Mouse (Mus musculus) midbrain, embryonic 14.5 days (tissue): ENCODE measurements at regions not wholly inside any gene's neighbourhood (a gene's known extent, or its start where the extent isn't known, plus 50 kb on each side); places are given as distances from the start of the nearest gene placed in this dataset.
A peak's percentile ranks its signal among the peaks of the same experiment; 100 is the strongest.

Source experiments
- ATAC-seq: fragments of 200-750 bp; cut with Nextera tagmentation; 2 replicates; pipeline ENCODE4 v1.8.0; 2017; ENCODE audit warnings: moderate number of reproducible peaks, moderate library complexity; ENCODE audit not compliant: low FRiP score, low TSS enrichment
- DNase-seq: peaks from one replicate; pipeline ENCODE4 v3.0.0-alpha.2; 2015
- H3K27ac ChIP-seq: fragments of 300-500 bp; sonication (generic); replicated peaks from 2 replicates; pipeline ENCODE4 v1.5.1; 2014; ENCODE audit warnings: mild to moderate bottlenecking, low read depth, low read length, moderate library complexity
- H3K27me3 ChIP-seq: fragments of 300-500 bp; sonication (generic); 2 replicates; pipeline ENCODE4 v1.6.1; 2014; ENCODE audit warnings: low read length, control low read depth, mixed read lengths; ENCODE audit not compliant: control insufficient read depth, insufficient read depth
- H3K36me3 ChIP-seq: fragments of 300-500 bp; sonication (generic); 2 replicates; pipeline ENCODE4 v1.6.1; 2014; ENCODE audit warnings: low read length, control low read depth; ENCODE audit not compliant: control insufficient read depth, insufficient read depth
- H3K4me1 ChIP-seq: fragments of 300-500 bp; sonication (generic); 2 replicates; pipeline ENCODE4 v1.6.1; 2014; ENCODE audit warnings: mild to moderate bottlenecking, antibody characterized with exemption, low read length, control low read depth; ENCODE audit not compliant: control insufficient read depth, insufficient read depth
- H3K4me2 ChIP-seq: fragments of 300-500 bp; sonication (generic); 2 replicates; pipeline ENCODE4 v1.6.1; 2014; ENCODE audit warnings: mild to moderate bottlenecking, low read length, moderate library complexity
- H3K4me3 ChIP-seq: fragments of 300-500 bp; sonication (generic); replicated peaks from 2 replicates; pipeline ENCODE4 v1.5.1; 2014; ENCODE audit warnings: low read depth, low read length
- H3K9ac ChIP-seq: fragments of 300-500 bp; sonication (generic); replicated peaks from 2 replicates; pipeline ENCODE4 v1.6.1; 2014; ENCODE audit warnings: mild to moderate bottlenecking, low read length, moderate library complexity
- H3K9me3 ChIP-seq: fragments of 300-500 bp; sonication (generic); 2 replicates; pipeline ENCODE4 v1.6.1; 2016; ENCODE audit warnings: low read length, control low read depth, mixed read lengths; ENCODE audit not compliant: control insufficient read depth
- WGBS: fragments of 180-500 bp; shearing (Covaris S2); extraction: QIAGEN DNeasy Blood & Tissue Kit; methylation state at CpG from one replicate; pipeline ENCODE4 v1.1.7; 2014; 5-methylcytosine and 5-hydroxymethylcytosine counted together

DNA sequence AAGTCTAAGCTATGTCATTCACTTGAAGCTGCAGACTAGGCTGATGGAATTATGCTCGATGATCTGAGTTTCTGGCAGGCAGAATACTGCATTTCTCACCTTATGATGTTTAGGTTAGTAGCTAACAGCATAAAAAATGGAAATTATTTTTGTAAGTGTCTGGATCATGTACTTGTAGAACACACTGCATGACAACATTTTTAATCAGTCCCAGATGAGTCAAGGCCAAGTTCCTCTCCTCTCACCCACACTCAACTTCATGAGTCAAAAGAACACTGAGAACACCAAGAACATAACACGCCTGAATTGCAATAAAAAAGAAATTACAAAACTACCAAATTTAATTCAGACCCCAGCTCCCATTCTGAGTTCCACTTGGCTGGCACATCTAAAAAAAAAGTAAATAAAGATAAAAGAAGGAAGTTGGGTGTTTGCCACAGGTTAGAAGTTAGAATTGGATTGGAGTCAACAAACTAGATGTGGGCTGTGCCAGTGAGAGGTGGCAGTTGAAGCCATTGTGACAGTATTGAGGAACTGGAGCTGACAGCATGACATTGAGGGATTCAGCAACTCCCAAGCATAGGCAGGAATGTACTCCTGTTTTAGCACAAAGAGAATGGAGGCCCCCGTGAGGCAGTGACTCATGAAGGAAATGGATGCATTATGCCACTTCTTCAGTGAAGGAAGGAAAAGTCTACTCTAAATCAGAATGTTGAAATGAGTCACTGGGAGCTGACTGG is 222.8 kb upstream of the 4931408C20Rik start:
- no peak for DNase-seq
- no peak for ATAC-seq
- 70% methylated on average over 3 of the region's 3 CpGs for WGBS

GRCm38 (mm10) chr1:26902306-26902705 is 215.0 kb upstream of the 4931408C20Rik start:
- ATAC-seq (no peak), DNase-seq (no peak)
- 91% methylated on average over 1 of the region's 1 CpGs for WGBS
- H3K9me3 ChIP-seq, result no peaks in the 10 kb centered on the region
- H3K27ac ChIP-seq, result no peak overlapping the region
- no peaks in the 10 kb centered on the region for H3K4me1 ChIP-seq
- H3K9ac ChIP-seq, result no peak overlapping the region
- H3K27me3 ChIP-seq, result no peaks in the 10 kb centered on the region
- no peaks in the 10 kb centered on the region for H3K36me3 ChIP-seq
- no peak overlapping the region for H3K4me2 ChIP-seq
- no peak overlapping the region for H3K4me3 ChIP-seq

More for the DNA sequence above, 222.8 kb upstream of the 4931408C20Rik start:
- Histone ChIP-seq H3K4me3 (no peak overlapping the region), H3K4me2 (no peak overlapping the region), H3K36me3 (no peaks in the 10 kb centered on the region), H3K27me3 (no peaks in the 10 kb centered on the region), H3K4me1 (no peaks in the 10 kb centered on the region), H3K9ac (no peak overlapping the region), H3K27ac (no peak overlapping the region), H3K9me3 (no peaks in the 10 kb centered on the region)

DNA sequence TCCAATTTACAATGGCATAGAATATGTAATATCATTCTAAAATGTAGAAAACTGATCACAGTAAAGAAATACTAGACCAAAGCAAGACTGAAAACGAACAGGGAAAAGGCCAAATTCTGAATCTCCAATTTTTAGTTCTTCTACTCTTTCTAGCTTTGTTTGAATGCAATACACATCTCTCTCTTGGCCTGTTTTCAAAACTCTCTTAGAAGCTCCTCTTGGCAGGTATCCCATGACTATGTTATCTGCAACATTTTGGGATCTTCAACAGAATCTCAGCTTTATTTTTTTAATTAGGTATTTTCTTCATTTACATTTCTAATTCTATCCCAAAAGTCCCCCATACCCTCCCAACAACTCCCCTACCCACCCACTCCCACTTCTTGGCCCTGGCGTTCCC is 170.2 kb upstream of the 4931408C20Rik start:
- DNase-seq (no peak), ATAC-seq (no peak)
- no peak overlapping the region for H3K4me3 ChIP-seq
- no peaks in the 10 kb centered on the region for H3K4me1 ChIP-seq
- no peak overlapping the region for H3K4me2 ChIP-seq
- no peak overlapping the region for H3K27ac ChIP-seq
- WGBS, result 82% methylated on average over 2 of the region's 2 CpGs
- H3K36me3 ChIP-seq, result no peaks in the 10 kb centered on the region
- no peaks in the 10 kb centered on the region for H3K27me3 ChIP-seq
- no peaks in the 10 kb centered on the region for H3K9me3 ChIP-seq
- no peak overlapping the region for H3K9ac ChIP-seq

DNA sequence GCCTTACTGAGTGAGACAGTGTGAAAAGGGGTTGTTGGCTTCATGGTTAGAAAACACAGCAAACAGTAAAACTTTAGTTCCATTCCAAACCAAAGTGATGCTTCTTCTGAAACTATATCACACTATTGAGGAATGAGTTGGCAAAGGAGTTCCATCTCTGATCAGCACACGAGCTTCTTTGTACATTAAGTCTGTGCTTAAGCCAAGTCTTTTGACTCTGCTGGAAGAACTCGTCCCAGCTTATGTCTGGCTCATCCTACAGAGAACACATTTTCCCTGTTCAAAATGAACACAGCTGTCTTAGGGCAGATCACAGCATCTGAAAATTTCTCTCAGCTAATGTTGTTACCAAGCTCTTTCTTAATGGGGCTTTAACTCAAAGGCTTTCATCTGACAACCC is 166.5 kb upstream of the 4931408C20Rik start:
- no peak; the same call in 1 of the 2 replicates for ATAC-seq
- Histone ChIP-seq H3K4me2 (no peak overlapping the region), H3K9me3 (no peaks in the 10 kb centered on the region), H3K27ac (no peak overlapping the region), H3K9ac (no peak overlapping the region), H3K27me3 (no peaks in the 10 kb centered on the region), H3K36me3 (no peaks in the 10 kb centered on the region), H3K4me3 (no peak overlapping the region), H3K4me1 (no peaks in the 10 kb centered on the region)
- WGBS, result 63% methylated on average over 2 of the region's 2 CpGs
- no peak for DNase-seq

DNA sequence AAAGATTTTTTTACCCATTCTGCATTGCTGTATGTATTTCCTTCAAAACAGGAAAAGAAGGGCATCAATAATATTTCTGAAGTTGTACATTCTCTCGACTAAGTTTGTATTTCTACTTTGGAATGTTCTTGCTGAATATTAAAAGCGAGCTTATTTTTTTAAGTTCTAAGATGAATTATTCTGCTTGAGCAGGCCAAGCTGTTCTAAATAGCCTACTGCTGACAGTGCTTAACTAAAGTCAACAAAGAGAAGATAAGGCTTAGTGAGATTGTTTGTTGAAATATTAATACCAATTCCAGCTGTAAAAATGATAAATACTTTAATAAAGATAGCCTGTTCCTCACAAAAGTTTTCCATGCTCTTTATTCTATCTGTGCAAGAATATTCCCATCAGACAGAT is 122.0 kb upstream of the 4931408C20Rik start:
- H3K27me3 ChIP-seq, result no peaks in the 10 kb centered on the region
- no peaks in the 10 kb centered on the region for H3K9me3 ChIP-seq
- ATAC-seq (no peak), DNase-seq (no peak)
- WGBS, result 87% methylated on average over 2 of the region's 2 CpGs
- H3K4me3 ChIP-seq, result no peak overlapping the region
- no peak overlapping the region for H3K9ac ChIP-seq
- no peak overlapping the region for H3K4me2 ChIP-seq
- no peak overlapping the region for H3K27ac ChIP-seq
- H3K4me1 ChIP-seq, result no peaks in the 10 kb centered on the region
- no peaks in the 10 kb centered on the region for H3K36me3 ChIP-seq

GRCm38 (mm10) chr1:26765076-26765475 is 77.8 kb upstream of the 4931408C20Rik start:
- Histone ChIP-seq H3K27ac (no peak overlapping the region), H3K9me3 (no peaks in the 10 kb centered on the region), H3K4me1 (no peaks in the 10 kb centered on the region), H3K36me3 (no peaks in the 10 kb centered on the region), H3K4me3 (no peak overlapping the region), H3K27me3 (no peaks in the 10 kb centered on the region), H3K9ac (no peak overlapping the region), H3K4me2 (no peak overlapping the region)
- 42% methylated on average over 6 of the region's 6 CpGs for WGBS
- no peak for ATAC-seq
- DNase-seq, result peak; percentile 46
